Mouse (Mus musculus): ENCODE measurements around the gene Slc11a1.

DNA sequence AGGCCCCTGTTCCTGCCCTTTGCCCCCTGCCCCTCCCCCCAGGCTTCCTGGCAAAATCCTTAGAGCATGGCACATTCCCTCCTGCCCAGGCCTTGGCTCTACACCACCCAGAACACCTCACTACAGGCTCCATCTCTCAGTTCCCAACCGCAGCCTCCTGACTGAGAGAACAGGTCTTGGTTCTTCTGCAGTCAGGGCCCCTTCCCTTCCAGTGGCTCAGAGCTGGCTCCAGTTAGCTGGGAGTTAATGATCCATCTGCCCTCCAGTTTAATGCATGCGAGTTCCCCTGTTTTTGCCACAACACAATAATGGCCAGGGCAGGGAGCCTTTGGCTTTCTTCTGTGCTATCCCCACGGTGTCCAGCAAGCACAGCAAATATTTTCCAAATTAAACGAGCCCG, 31.8 kb upstream of the Slc11a1 start:
- no peak for TF ChIP-seq CTCF (IDR thresholded peaks at IDR 0.05; ENCODE audit: borderline replicate concordance, insufficient read depth, low read length)
- TF ChIP-seq POLR2A (IDR thresholded peaks at IDR 0.05; ENCODE audit: low read depth, low read length), result no peak

Measured in embryonic fibroblast, embryonic 13.5 days (primary cell).